In genomic region chr1:104933051-104933450, GRCm38 (mm10) we compare ENCODE assay signal across 23 mouse cellular contexts.
"Had no signal": no experiment of that assay in that cellular context is flagged by ENCODE, and none has a peak within 500 bp of the region (broad histone marks: within the 10 kb centered on the region; RNA-seq: fewer than 3 reads in every experiment).

No protein-coding gene starts in this region.

- H3K9ac ChIP-seq: heart, embryonic 12.5 days; hindbrain, embryonic 12.5 days; hindbrain, embryonic 14.5 days; limb, embryonic 13.5 days; limb, embryonic 15.5 days; liver, embryonic 12.5 days; liver, embryonic 14.5 days had no signal

- H3K27me3 ChIP-seq: heart, embryonic 12.5 days; hindbrain, embryonic 12.5 days; limb, embryonic 13.5 days; limb, embryonic 15.5 days; liver, embryonic 12.5 days had no signal

- DNase-seq: gastrocnemius, postnatal 14 days; gastrocnemius, postnatal 36 days; heart, adult 18-20 months; heart, postnatal 10 days; heart, postnatal 4 days; kidney, adult 11 months; kidney, adult 2 months; kidney, adult 9 months; kidney, postnatal 25 days; layer of hippocampus, adult 9-11 months; layer of hippocampus, postnatal 36 days; left cerebral cortex, postnatal 4 days had no signal

- H3K4me1 ChIP-seq: heart, embryonic 10.5 days; hindbrain, embryonic 10.5 days; hindbrain, embryonic 12.5 days; limb, embryonic 13.5 days; limb, embryonic 15.5 days; liver, embryonic 12.5 days had no signal

- H3K9me3 ChIP-seq: heart, embryonic 10.5 days; heart, embryonic 12.5 days; hindbrain, embryonic 10.5 days; hindbrain, embryonic 12.5 days; limb, embryonic 13.5 days; limb, embryonic 15.5 days; liver, embryonic 12.5 days had no signal

- ATAC-seq: hindbrain, embryonic 16.5 days; intestine, embryonic 16.5 days; liver, embryonic 12.5 days had no signal

- H3K4me3 ChIP-seq: heart, embryonic 10.5 days; heart, embryonic 12.5 days; hindbrain, embryonic 10.5 days; hindbrain, embryonic 12.5 days; limb, embryonic 13.5 days; limb, embryonic 15.5 days; liver, embryonic 12.5 days had no signal

- H3K36me3 ChIP-seq: heart, embryonic 10.5 days; heart, embryonic 12.5 days; hindbrain, embryonic 10.5 days; hindbrain, embryonic 12.5 days; limb, embryonic 13.5 days; limb, embryonic 15.5 days; liver, embryonic 12.5 days had no signal

- H3K4me2 ChIP-seq: heart, embryonic 12.5 days; hindbrain, embryonic 12.5 days; hindbrain, embryonic 14.5 days; limb, embryonic 13.5 days; limb, embryonic 15.5 days; liver, embryonic 12.5 days had no signal

- H3K27ac ChIP-seq: heart, embryonic 10.5 days; hindbrain, embryonic 10.5 days; hindbrain, embryonic 12.5 days; hindbrain, embryonic 14.5 days; limb, embryonic 13.5 days; limb, embryonic 15.5 days; liver, embryonic 12.5 days; liver, embryonic 14.5 days had no signal
